Mouse (Mus musculus): Measurements from ENCODE around the gene Trim8. TPM values are rescaled to one million over a fixed set of nuclear protein-coding genes. Genes with fewer than 3 reads are reported as not detected.

The Trim8 gene
- 100 to 1,000 TPM; 105 to 109 TPM for total RNA-seq (2021)

GRCm38 (mm10) chr19:46501401-46502068, at the start of gene Trim8:
Gene Trim8 (plus strand): TSS chr19:46501702.
- peak; percentile 60 to 73 for DNase-seq (ENCODE audit: extremely low spot score in 1 of 2, low spot score in 1 of 2)

GRCm38 (mm10) chr19:46452052-46452827, 49.3 kb upstream of the Trim8 start:
- peak in 1 of 2 experiments; percentile 48 for DNase-seq (ENCODE audit: extremely low spot score in 1 of 2, low spot score in 1 of 2)

GRCm38 (mm10) chr19:46452916-46453315, 48.6 kb upstream of the Trim8 start:
- no peak for DNase-seq (ENCODE audit: extremely low spot score in 1 of 2, low spot score in 1 of 2)

GRCm38 (mm10) chr19:46454126-46454880, 47.2 kb upstream of the Trim8 start:
- no peak for DNase-seq (ENCODE audit: extremely low spot score in 1 of 2, low spot score in 1 of 2)

- DNase-seq (ENCODE audit: extremely low spot score in 1 of 2, low spot score in 1 of 2) = no peak
Measured at GRCm38 (mm10) chr19:46455032-46455431, 46.5 kb upstream of the Trim8 start.

- no peak for DNase-seq (ENCODE audit: extremely low spot score in 1 of 2, low spot score in 1 of 2)
Measured at GRCm38 (mm10) chr19:46455556-46455955, 45.9 kb upstream of the Trim8 start.

- no peak for DNase-seq (ENCODE audit: extremely low spot score in 1 of 2, low spot score in 1 of 2)
Measured at GRCm38 (mm10) chr19:46456018-46456735, 45.3 kb upstream of the Trim8 start.

GRCm38 (mm10) chr19:46457798-46458197, 43.7 kb upstream of the Trim8 start:
- DNase-seq (ENCODE audit: extremely low spot score in 1 of 2, low spot score in 1 of 2) = no peak

- DNase-seq (ENCODE audit: extremely low spot score in 1 of 2, low spot score in 1 of 2) = no peak
Measured at GRCm38 (mm10) chr19:46459256-46459655, 42.2 kb upstream of the Trim8 start.

- no peak for DNase-seq (ENCODE audit: extremely low spot score in 1 of 2, low spot score in 1 of 2)
Measured at GRCm38 (mm10) chr19:46459889-46460288, 41.6 kb upstream of the Trim8 start.

GRCm38 (mm10) chr19:46462574-46462973, 38.9 kb upstream of the Trim8 start:
- DNase-seq (ENCODE audit: extremely low spot score in 1 of 2, low spot score in 1 of 2) = no peak

GRCm38 (mm10) chr19:46463446-46463845, 38.1 kb upstream of the Trim8 start:
- DNase-seq (ENCODE audit: extremely low spot score in 1 of 2, low spot score in 1 of 2) = no peak

- no peak for DNase-seq (ENCODE audit: extremely low spot score in 1 of 2, low spot score in 1 of 2)
Measured at GRCm38 (mm10) chr19:46466160-46466559, 35.3 kb upstream of the Trim8 start.

GRCm38 (mm10) chr19:46467051-46467503, 34.4 kb upstream of the Trim8 start:
- no peak for DNase-seq (ENCODE audit: extremely low spot score in 1 of 2, low spot score in 1 of 2)

GRCm38 (mm10) chr19:46470364-46471240, 30.9 kb upstream of the Trim8 start:
- no peak for DNase-seq (ENCODE audit: extremely low spot score in 1 of 2, low spot score in 1 of 2)

GRCm38 (mm10) chr19:46471324-46472093, 30.0 kb upstream of the Trim8 start:
- no peak for DNase-seq (ENCODE audit: extremely low spot score in 1 of 2, low spot score in 1 of 2)

GRCm38 (mm10) chr19:46477432-46477845, 24.1 kb upstream of the Trim8 start:
- DNase-seq (ENCODE audit: extremely low spot score in 1 of 2, low spot score in 1 of 2) = no peak

GRCm38 (mm10) chr19:46478242-46478641, 23.3 kb upstream of the Trim8 start:
- no peak for DNase-seq (ENCODE audit: extremely low spot score in 1 of 2, low spot score in 1 of 2)

- DNase-seq (ENCODE audit: extremely low spot score in 1 of 2, low spot score in 1 of 2) = no peak
Measured at GRCm38 (mm10) chr19:46478826-46479225, 22.7 kb upstream of the Trim8 start.

Data from layer of hippocampus, postnatal 25 days (tissue).